Mouse (Mus musculus) hindbrain, postnatal 0 days (tissue): ENCODE data around the gene Thbd. TPM values are rescaled to one million over a fixed set of nuclear protein-coding genes. Genes with fewer than 3 reads are reported as not detected.

Source experiments
- ATAC-seq: fragments of 200-750 bp; cut with Nextera tagmentation; 2 replicates; pipeline ENCODE4 v1.8.0; 2017; ENCODE audit warnings: mild to moderate bottlenecking, moderate TSS enrichment, moderate library complexity
- DNase-seq: peaks from one replicate; pipeline ENCODE4 v3.0.0-alpha.2; 2015; ENCODE audit warnings: low spot score
- H3K27ac ChIP-seq: fragments of 300-500 bp; sonication (generic); 2 replicates; pipeline ENCODE4 v1.5.1; 2014; ENCODE audit warnings: mild to moderate bottlenecking
- H3K27me3 ChIP-seq: fragments of 300-500 bp; sonication (generic); 2 replicates; pipeline ENCODE4 v1.6.1; 2014; ENCODE audit warnings: low read length, mixed read lengths; ENCODE audit not compliant: insufficient read depth
- H3K36me3 ChIP-seq: fragments of 300-500 bp; sonication (generic); 2 replicates; pipeline ENCODE4 v1.6.1; 2014; ENCODE audit warnings: low read length, mixed read lengths; ENCODE audit not compliant: insufficient read depth
- H3K4me1 ChIP-seq: fragments of 300-500 bp; sonication (generic); 2 replicates; pipeline ENCODE4 v1.6.1; 2014; ENCODE audit warnings: antibody characterized with exemption, low read length, mixed read lengths; ENCODE audit not compliant: insufficient read depth
- H3K4me2 ChIP-seq: fragments of 300-500 bp; sonication (generic); 2 replicates; pipeline ENCODE4 v1.6.1; 2014; ENCODE audit warnings: low read depth, mild to moderate bottlenecking, low read length, moderate library complexity, mixed read lengths
- H3K4me3 ChIP-seq: fragments of 300-500 bp; sonication (generic); 2 replicates; pipeline ENCODE4 v1.5.1; 2014; ENCODE audit warnings: low read length
- H3K9ac ChIP-seq: fragments of 300-500 bp; sonication (generic); replicated peaks from 2 replicates; pipeline ENCODE4 v1.6.1; 2014; ENCODE audit warnings: mild to moderate bottlenecking, low read length, moderate library complexity, mixed read lengths
- H3K9me3 ChIP-seq: fragments of 300-500 bp; sonication (generic); 2 replicates; pipeline ENCODE4 v1.6.1; 2016; ENCODE audit warnings: low read length, mixed read lengths
- CTCF ChIP-seq: IDR thresholded peaks from 2 replicates; pipeline ENCODE4 v1.5.1; 2016; ENCODE audit warnings: antibody characterized with exemption, control low read depth, low read depth
- WGBS: fragments of 180-500 bp; shearing (Covaris S2); extraction: QIAGEN DNeasy Blood & Tissue Kit; methylation state at CpG from one replicate; pipeline ENCODE4 v1.1.7; 2014; 5-methylcytosine and 5-hydroxymethylcytosine counted together
- polyA plus RNA-seq: library from polyadenylated mRNA; unstranded; fragments of >200 nt; fragmentation: Nextera tagmentation; extraction: Ambion mirVana; gene quantifications from 2 replicates; pipeline ENCODE4 v1.2.1, GENCODE M21; 2015
- total RNA-seq: library from RNA; depleted of rRNA; stranded (reverse); fragments of >200 nt; gene quantifications from 2 replicates; pipeline ENCODE4 v1.2.3, GENCODE M21; 2014; rRNA removed

Thbd gene
- total RNA-seq (17.3 and 31.7 TPM in 2 replicates), polyA plus RNA-seq (13.3 and 13.4 TPM in 2 replicates)

DNA sequence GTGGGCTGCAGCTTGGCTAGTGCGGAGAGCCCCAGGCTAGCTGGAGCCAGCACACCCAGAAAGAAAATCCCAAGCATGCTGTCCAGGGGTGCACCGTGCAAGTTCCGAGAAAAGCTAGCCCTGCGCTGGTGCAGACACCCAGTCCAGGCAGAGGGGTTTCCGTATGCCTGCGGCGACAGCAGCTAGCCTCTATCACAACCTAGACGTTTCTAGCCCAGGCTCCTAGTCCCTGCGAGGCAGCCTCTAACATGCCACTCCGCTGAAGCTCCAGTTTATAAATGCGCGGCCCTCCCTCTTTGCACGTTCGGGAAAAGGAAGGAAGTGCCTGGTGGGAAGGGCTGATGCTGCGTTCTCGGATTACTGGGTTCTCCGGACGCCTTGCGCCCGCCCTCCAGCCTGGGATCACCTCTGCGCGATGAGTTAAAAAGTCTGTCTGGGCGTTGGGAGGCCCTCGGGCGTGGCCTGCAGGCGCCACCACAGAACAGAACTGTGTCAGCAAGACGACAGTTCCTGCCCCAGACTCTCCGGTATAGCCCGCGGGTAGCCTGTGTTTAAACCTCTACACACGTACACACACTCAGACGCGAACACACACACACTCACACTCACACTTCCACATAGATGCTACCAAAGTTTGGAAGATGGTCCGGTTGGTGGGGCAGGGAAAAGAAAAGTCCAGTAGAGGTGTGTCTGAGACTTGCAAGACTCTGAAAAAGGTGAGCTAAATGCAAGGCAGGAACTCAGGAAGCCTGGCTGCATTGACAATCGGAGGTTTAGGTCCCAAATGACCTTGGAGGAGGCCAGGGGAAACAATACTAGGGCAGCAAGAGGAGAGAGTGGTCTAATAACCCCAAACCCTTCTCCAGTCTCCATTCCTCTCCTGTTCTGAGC, at the start of gene Thbd:
Gene Thbd, minus strand, starts transcription at position 319 of the 891 bp plus-strand sequence.
- no peaks in the 10 kb centered on the region; the same call in none of the 2 replicates for H3K4me1 ChIP-seq
- H3K36me3 ChIP-seq = no peaks in the 10 kb centered on the region
- H3K4me3 ChIP-seq = peak within 1 kb of the TSS; percentile 30
- ATAC-seq (peak; percentile 39), DNase-seq (peak; percentile 36)
- H3K27me3 ChIP-seq = peaks cover 36% of the 10 kb centered on the region
- H3K9me3 ChIP-seq = no peaks in the 10 kb centered on the region
- 3% methylated on average over 35 of the region's 35 CpGs for WGBS
- H3K4me2 ChIP-seq = peak within 1 kb of the TSS; percentile 55
- peak within 1 kb of the TSS; percentile 37; the same call in 1 of the 2 replicates for H3K9ac ChIP-seq
- TF ChIP-seq CTCF = no peak
- H3K27ac ChIP-seq = no peak within 1 kb of the TSS

DNA sequence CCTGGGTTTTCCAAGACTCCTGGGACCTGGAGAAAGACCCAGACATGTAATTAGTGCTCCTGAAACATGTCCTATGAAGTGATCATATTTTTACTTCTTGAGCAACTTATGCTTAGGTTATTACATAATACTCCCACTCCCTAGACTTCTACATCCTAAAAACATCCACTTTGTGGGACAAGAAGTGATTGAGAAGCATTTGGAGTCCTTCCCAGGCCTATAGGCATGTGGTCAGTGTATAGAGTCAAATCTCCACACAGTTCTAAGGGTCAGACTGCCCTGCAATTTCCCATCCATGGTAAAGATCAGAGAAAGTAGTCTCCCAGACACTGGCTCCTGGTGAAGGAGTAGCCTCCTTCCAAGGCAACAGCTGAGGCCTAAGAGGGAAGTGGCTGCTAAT, 47.4 kb upstream of the Thbd start:
- TF ChIP-seq CTCF = no peak
- H3K4me1 ChIP-seq = no peaks in the 10 kb centered on the region
- no peaks in the 10 kb centered on the region for H3K36me3 ChIP-seq
- H3K9ac ChIP-seq = no peak overlapping the region
- ATAC-seq = no peak
- no peak overlapping the region for H3K27ac ChIP-seq
- H3K4me3 ChIP-seq = no peak overlapping the region
- no peaks in the 10 kb centered on the region for H3K9me3 ChIP-seq
- H3K27me3 ChIP-seq = no peaks in the 10 kb centered on the region
- no peak overlapping the region for H3K4me2 ChIP-seq
- no peak for DNase-seq

DNA sequence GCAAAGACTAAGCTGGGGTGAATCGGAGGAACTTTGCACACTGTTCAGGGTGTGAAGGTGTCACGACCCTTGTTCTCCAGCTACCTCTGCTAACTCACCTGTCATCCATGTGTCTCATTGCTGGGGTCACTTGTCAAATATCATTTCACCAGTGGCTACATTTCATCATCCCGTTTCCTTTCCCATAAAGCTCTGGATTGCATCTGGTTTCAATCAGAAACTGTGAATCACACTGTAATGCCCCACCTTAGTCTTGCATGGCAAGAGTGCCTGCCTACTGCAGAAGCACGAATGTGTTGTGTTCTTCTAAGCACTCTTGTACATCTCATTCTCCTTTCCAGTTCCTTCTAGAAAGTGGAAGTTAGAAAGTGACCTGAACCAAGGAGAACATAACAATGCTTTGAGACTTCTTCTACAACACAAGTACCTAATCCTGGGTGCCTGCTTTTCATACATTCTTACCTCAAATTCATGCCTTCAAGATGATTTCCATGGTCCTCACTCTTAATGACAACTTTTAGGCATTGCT, 46.1 kb upstream of the Thbd start:
- no peak overlapping the region for H3K9ac ChIP-seq
- no peaks in the 10 kb centered on the region for H3K27me3 ChIP-seq
- DNase-seq (no peak), ATAC-seq (no peak)
- H3K9me3 ChIP-seq = no peaks in the 10 kb centered on the region
- no peak overlapping the region for H3K4me3 ChIP-seq
- H3K4me1 ChIP-seq = no peaks in the 10 kb centered on the region
- no peak overlapping the region for H3K4me2 ChIP-seq
- H3K36me3 ChIP-seq = no peaks in the 10 kb centered on the region
- no peak overlapping the region for H3K27ac ChIP-seq
- 88% methylated on average over 4 of the region's 4 CpGs for WGBS
- no peak for TF ChIP-seq CTCF

DNA sequence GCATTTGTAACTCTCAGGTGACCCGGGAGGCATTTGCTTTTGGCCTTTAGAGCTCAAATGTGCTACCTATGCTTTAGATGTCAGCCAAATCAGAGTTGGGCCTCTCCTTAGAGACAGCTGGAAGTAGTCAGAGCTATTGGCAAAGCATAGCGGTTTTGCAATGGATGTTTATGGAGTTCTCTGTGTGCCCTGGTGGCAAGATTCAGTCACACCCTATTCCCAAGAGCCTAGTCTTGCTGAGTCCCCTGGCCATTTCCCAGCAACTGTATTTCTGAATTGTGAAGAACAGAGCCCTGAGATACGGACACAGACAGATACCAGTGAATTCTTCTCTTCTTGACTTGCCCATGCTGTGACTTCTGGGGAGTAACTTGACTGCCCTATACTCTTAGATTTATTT, 45.1 kb upstream of the Thbd start:
- no peak overlapping the region for H3K27ac ChIP-seq
- DNase-seq (no peak), ATAC-seq (no peak)
- no peaks in the 10 kb centered on the region for H3K27me3 ChIP-seq
- no peaks in the 10 kb centered on the region for H3K36me3 ChIP-seq
- no peaks in the 10 kb centered on the region for H3K4me1 ChIP-seq
- no peak for TF ChIP-seq CTCF
- H3K4me3 ChIP-seq = no peak overlapping the region
- H3K9ac ChIP-seq = no peak overlapping the region
- no peak overlapping the region for H3K4me2 ChIP-seq
- H3K9me3 ChIP-seq = no peaks in the 10 kb centered on the region
- 88% methylated on average over 3 of the region's 3 CpGs for WGBS

DNA sequence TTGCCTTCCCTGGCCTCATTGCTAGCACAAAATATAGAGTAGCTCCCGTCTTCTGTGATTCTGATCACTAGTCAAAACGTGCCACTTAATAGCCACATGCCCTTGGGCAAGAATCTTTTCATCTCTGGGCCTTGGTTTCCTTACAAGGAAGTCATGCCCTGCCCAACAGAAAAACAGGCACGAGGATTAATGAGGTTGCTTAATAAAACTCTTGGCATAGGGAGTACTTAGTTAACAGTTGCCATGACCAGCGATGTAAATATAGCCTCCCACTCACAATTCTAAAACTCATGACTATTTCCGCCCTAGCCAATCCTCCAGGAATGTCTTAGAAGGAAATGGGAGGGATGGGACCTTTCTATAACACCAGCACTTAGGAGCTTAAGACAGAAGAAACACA, 43.5 kb upstream of the Thbd start:
- 82% methylated on average over 5 of the region's 5 CpGs for WGBS
- H3K4me2 ChIP-seq = no peak overlapping the region

DNA sequence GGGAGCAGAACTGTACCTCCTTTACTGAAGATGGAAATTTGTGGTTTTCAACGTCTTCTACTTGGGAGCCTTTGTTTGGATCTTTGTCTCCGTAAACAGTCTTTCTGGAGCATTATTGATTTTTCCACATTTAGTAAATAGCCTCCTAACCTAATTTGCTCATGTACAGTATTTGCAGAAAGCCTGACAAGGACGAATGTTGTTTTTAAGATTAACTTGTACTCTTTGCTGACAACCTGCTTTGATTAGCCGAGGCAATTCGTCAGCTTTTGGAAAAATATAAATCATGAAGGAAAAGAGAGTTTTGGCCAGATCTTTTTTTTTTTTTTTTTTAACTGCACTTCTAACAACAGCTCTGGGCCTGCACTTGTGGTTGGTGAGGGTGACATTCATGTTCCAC, 42.6 kb upstream of the Thbd start:
- 87% methylated on average over 5 of the region's 5 CpGs for WGBS
- no peak for ATAC-seq

More for the DNA sequence above, 43.5 kb upstream of the Thbd start:
- DNase-seq (no peak), ATAC-seq (no peak)
- Histone ChIP-seq H3K27me3 (no peaks in the 10 kb centered on the region), H3K27ac (no peak overlapping the region), H3K9ac (no peak overlapping the region), H3K4me3 (no peak overlapping the region), H3K4me1 (no peaks in the 10 kb centered on the region), H3K9me3 (no peaks in the 10 kb centered on the region), H3K36me3 (no peaks in the 10 kb centered on the region)
- TF ChIP-seq CTCF = no peak

DNA sequence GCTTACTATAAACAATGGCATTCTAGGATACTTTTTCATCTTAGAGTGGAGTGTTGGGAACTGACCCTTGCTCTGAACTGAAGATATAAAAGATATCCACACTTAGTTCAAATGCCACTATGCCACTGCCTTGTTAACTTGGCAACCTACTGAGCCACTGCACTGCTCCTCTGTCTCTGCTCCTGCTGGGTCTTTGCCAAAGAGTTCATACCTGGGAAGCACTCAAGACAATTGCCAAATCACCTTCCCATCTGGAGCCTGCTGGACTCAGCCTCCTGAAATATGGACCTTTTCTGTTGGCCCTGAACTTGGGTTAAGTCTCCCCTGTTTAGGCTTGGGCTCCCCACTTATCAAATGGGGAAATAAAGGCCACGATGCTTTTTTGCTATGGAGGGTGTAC, 41.7 kb upstream of the Thbd start:
- no peak for DNase-seq
- 88% methylated on average over 1 of the region's 1 CpGs for WGBS

More for the DNA sequence above, 42.6 kb upstream of the Thbd start:
- Histone ChIP-seq H3K36me3 (no peaks in the 10 kb centered on the region), H3K4me1 (no peaks in the 10 kb centered on the region), H3K27ac (no peak overlapping the region), H3K27me3 (no peaks in the 10 kb centered on the region), H3K4me3 (no peak overlapping the region), H3K9me3 (no peaks in the 10 kb centered on the region), H3K9ac (no peak overlapping the region), H3K4me2 (no peak overlapping the region)
- no peak for TF ChIP-seq CTCF
- DNase-seq = no peak

More for the DNA sequence above, 41.7 kb upstream of the Thbd start:
- Histone ChIP-seq H3K27ac (no peak overlapping the region), H3K4me3 (no peak overlapping the region), H3K27me3 (no peaks in the 10 kb centered on the region), H3K4me2 (no peak overlapping the region), H3K9ac (no peak overlapping the region), H3K36me3 (no peaks in the 10 kb centered on the region), H3K9me3 (no peaks in the 10 kb centered on the region), H3K4me1 (no peaks in the 10 kb centered on the region)
- TF ChIP-seq CTCF = no peak
- no peak for ATAC-seq
